Mouse (Mus musculus): ENCODE measurements around the gene Usp29. TPM values are rescaled to one million over a fixed set of nuclear protein-coding genes. Genes with fewer than 3 reads are reported as not detected.

Gene Usp29
- polyA plus RNA-seq, 1 experiment, result 0.02 TPM

- Histone ChIP-seq H3K36me3 (ENCODE audit: control insufficient read depth) (no peaks in the 10 kb centered on the region), H3K4me1 (ENCODE audit: control insufficient read depth) (no peaks in the 10 kb centered on the region), H3K4me3 (replicated peaks) (no peak overlapping the region), H3K27me3 (ENCODE audit: control insufficient read depth) (no peaks in the 10 kb centered on the region), H3K9me3 (ENCODE audit: control insufficient read depth, low read length) (0 out of 2 replicates have a peak, but pooled peaks cover 2% of the 10 kb centered on the region)
- TF ChIP-seq GATA1 (IDR thresholded peaks at IDR 0.05; ENCODE audit: low read length) (no peak), TAL1 (IDR thresholded peaks at IDR 0.05; ENCODE audit: low read length) (no peak)
Measured at GRCm38 (mm10) chr7:6779172-6779571, 48.8 kb downstream of the Usp29 start.

GRCm38 (mm10) chr7:6781541-6781940, 51.2 kb downstream of the Usp29 start:
- 0 out of 2 replicates have a peak, but pooled peaks cover 2% of the 10 kb centered on the region for H3K9me3 ChIP-seq (ENCODE audit: control insufficient read depth, low read length)
- no peaks in the 10 kb centered on the region for H3K27me3 ChIP-seq (ENCODE audit: control insufficient read depth)
- H3K4me1 ChIP-seq (ENCODE audit: control insufficient read depth), result no peaks in the 10 kb centered on the region
- no peaks in the 10 kb centered on the region for H3K36me3 ChIP-seq (ENCODE audit: control insufficient read depth)
- TF ChIP-seq GATA1 (IDR thresholded peaks at IDR 0.05; ENCODE audit: low read length) (no peak), TAL1 (IDR thresholded peaks at IDR 0.05; ENCODE audit: low read length) (no peak)
- no peak overlapping the region for H3K4me3 ChIP-seq (replicated peaks)

DNA sequence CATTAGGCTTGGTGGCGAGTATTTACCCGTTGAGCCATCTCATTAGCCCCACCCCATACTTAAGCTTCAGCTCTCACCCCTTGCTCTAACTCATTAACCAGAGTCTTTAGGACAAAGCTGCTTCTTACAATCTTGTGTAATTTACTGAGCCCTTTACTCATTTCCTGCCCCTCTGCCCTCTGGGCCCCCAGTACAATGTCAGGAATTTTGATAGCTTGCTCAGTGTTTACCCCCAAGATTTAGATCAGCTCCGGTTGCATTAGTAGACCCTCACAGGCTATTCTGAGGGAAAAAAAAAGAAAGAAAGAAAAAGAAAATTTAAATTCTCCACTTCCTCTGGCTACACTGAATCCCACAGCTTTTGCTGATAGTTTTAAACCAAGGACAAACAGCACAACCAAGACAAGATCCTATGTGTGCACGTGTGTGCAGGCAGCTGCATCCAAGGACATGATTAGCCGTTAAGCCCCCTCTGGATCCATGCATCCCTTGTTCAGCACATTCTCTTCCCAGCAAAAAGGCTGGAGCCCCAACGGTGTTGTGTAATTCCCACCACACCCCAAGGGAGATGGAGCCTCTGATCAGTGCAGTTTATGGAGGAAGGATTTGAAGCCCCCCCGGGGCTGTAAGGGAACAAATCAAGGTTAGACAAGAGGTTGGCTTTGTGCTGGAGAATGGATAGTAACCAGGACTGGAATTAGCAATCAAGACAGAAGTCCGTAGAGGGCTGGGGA, 54.1 kb downstream of the Usp29 start:
- TF ChIP-seq GATA1 (IDR thresholded peaks at IDR 0.05; ENCODE audit: low read length) (no peak), TAL1 (IDR thresholded peaks at IDR 0.05; ENCODE audit: low read length) (no peak)
- H3K9me3 ChIP-seq (ENCODE audit: control insufficient read depth, low read length), result 0 out of 2 replicates have a peak, but pooled peaks cover 2% of the 10 kb centered on the region
- no peaks in the 10 kb centered on the region for H3K4me1 ChIP-seq (ENCODE audit: control insufficient read depth)
- no peaks in the 10 kb centered on the region for H3K27me3 ChIP-seq (ENCODE audit: control insufficient read depth)
- H3K4me3 ChIP-seq (replicated peaks), result no peak overlapping the region
- no peaks in the 10 kb centered on the region for H3K36me3 ChIP-seq (ENCODE audit: control insufficient read depth)

DNA sequence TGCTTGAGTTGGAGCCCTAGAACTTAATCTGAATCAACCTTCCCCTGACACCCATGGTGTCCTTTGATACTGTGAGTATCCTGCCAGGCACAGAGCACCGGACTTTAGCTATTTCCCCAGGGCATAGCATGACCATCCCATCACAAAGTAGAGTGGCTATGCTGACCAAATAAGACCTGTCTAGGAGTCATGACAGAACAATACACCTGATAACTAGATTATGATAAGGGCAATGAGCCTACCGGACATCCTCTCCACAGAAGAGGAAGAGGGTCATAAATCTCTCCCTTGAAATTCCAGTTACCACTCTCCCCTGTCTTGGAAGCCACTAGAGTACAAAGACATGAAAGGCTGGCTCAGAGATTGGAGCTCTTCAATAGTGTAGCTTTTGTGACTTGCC, 56.6 kb downstream of the Usp29 start:
- Histone ChIP-seq H3K9me3 (ENCODE audit: control insufficient read depth, low read length) (no peaks in the 10 kb centered on the region), H3K4me3 (replicated peaks) (no peak overlapping the region), H3K4me1 (ENCODE audit: control insufficient read depth) (no peaks in the 10 kb centered on the region), H3K36me3 (ENCODE audit: control insufficient read depth) (no peaks in the 10 kb centered on the region), H3K27me3 (ENCODE audit: control insufficient read depth) (no peaks in the 10 kb centered on the region)
- TF ChIP-seq TAL1 (IDR thresholded peaks at IDR 0.05; ENCODE audit: low read length) (no peak), GATA1 (IDR thresholded peaks at IDR 0.05; ENCODE audit: low read length) (no peak)

GRCm38 (mm10) chr7:6788101-6788500, 57.7 kb downstream of the Usp29 start:
- Histone ChIP-seq H3K4me1 (ENCODE audit: control insufficient read depth) (no peaks in the 10 kb centered on the region), H3K27me3 (ENCODE audit: control insufficient read depth) (no peaks in the 10 kb centered on the region), H3K4me3 (replicated peaks) (no peak overlapping the region), H3K36me3 (ENCODE audit: control insufficient read depth) (no peaks in the 10 kb centered on the region), H3K9me3 (ENCODE audit: control insufficient read depth, low read length) (no peaks in the 10 kb centered on the region; the same call in 1 of the 2 replicates)
- no peak for TF ChIP-seq GATA1 (IDR thresholded peaks at IDR 0.05; ENCODE audit: low read length)
- TF ChIP-seq TAL1 (IDR thresholded peaks at IDR 0.05; ENCODE audit: low read length), result no peak

GRCm38 (mm10) chr7:6791286-6792065, 61.1 kb downstream of the Usp29 start:
- no peaks in the 10 kb centered on the region for H3K27me3 ChIP-seq (ENCODE audit: control insufficient read depth)

GRCm38 (mm10) chr7:6793240-6793639, 62.9 kb downstream of the Usp29 start:
- Histone ChIP-seq H3K36me3 (ENCODE audit: control insufficient read depth) (no peaks in the 10 kb centered on the region), H3K4me3 (replicated peaks) (no peak overlapping the region), H3K4me1 (ENCODE audit: control insufficient read depth) (no peaks in the 10 kb centered on the region), H3K27me3 (ENCODE audit: control insufficient read depth) (no peaks in the 10 kb centered on the region), H3K9me3 (ENCODE audit: control insufficient read depth, low read length) (no peaks in the 10 kb centered on the region; the same call in 1 of the 2 replicates)
- TF ChIP-seq TAL1 (IDR thresholded peaks at IDR 0.05; ENCODE audit: low read length) (no peak), GATA1 (IDR thresholded peaks at IDR 0.05; ENCODE audit: low read length) (no peak)

More at GRCm38 (mm10) chr7:6791286-6792065, 61.1 kb downstream of the Usp29 start:
- no peaks in the 10 kb centered on the region; the same call in 1 of the 2 replicates for H3K9me3 ChIP-seq (ENCODE audit: control insufficient read depth, low read length)
- no peak overlapping the region for H3K4me3 ChIP-seq (replicated peaks)
- no peak for TF ChIP-seq TAL1 (IDR thresholded peaks at IDR 0.05; ENCODE audit: low read length)
- no peak for TF ChIP-seq GATA1 (IDR thresholded peaks at IDR 0.05; ENCODE audit: low read length)
- H3K4me1 ChIP-seq (ENCODE audit: control insufficient read depth), result no peaks in the 10 kb centered on the region
- no peaks in the 10 kb centered on the region for H3K36me3 ChIP-seq (ENCODE audit: control insufficient read depth)

DNA sequence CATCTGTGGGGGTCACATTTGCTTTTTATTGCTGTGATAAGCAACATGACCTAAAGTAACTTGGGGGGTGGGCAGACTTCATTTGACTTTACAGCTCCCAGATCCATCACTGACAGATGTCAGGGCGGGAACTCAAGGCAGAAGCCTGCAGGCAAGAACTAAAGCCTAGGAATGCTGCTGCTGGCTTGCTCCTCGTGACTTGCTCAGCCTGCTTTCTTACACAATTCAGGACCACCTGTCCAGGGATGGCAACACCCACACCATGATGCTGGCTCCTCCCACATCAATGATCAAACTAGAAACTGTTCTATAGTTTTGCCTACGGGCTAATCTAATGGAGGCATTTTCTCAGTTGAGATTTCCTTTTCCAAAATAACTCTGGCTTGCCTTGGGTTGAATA, 63.4 kb downstream of the Usp29 start:
- Histone ChIP-seq H3K36me3 (ENCODE audit: control insufficient read depth) (no peaks in the 10 kb centered on the region), H3K4me1 (ENCODE audit: control insufficient read depth) (no peaks in the 10 kb centered on the region), H3K27me3 (ENCODE audit: control insufficient read depth) (no peaks in the 10 kb centered on the region), H3K4me3 (replicated peaks) (no peak overlapping the region), H3K9me3 (ENCODE audit: control insufficient read depth, low read length) (no peaks in the 10 kb centered on the region; the same call in 1 of the 2 replicates)
- TF ChIP-seq GATA1 (IDR thresholded peaks at IDR 0.05; ENCODE audit: low read length) (no peak), TAL1 (IDR thresholded peaks at IDR 0.05; ENCODE audit: low read length) (no peak)

DNA sequence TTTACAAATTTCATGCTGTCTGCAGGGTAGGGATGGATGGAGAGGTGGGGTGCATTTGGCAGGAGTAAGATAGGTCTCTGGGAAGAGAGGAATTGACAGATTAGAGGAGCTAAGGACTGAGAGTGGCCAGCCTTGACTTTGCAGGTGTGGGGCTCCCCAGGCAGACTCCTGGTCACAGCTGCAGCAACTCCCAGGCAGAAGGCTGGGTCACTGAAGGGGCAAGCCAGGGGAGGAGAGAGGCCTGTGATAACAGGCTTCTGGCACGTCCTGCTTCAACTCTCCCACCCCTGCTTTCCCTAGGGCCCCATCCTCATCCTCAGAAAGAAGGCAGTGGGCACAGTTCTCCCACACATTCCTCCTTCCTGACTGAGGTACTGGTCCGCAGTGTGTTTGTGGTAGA, 67.0 kb downstream of the Usp29 start:
- no peaks in the 10 kb centered on the region for H3K4me1 ChIP-seq (ENCODE audit: control insufficient read depth)
- H3K36me3 ChIP-seq (ENCODE audit: control insufficient read depth), result no peaks in the 10 kb centered on the region
- no peak overlapping the region for H3K4me3 ChIP-seq (replicated peaks)
- H3K27me3 ChIP-seq (ENCODE audit: control insufficient read depth), result no peaks in the 10 kb centered on the region
- no peak for TF ChIP-seq TAL1 (IDR thresholded peaks at IDR 0.05; ENCODE audit: low read length)
- no peak for TF ChIP-seq GATA1 (IDR thresholded peaks at IDR 0.05; ENCODE audit: low read length)
- H3K9me3 ChIP-seq (ENCODE audit: control insufficient read depth, low read length), result no peaks in the 10 kb centered on the region; the same call in 1 of the 2 replicates

Measured in erythroblast, embryonic 14.5 days (primary cell).